8 mouse cellular contexts compared by ENCODE assay signal in the genomic region with DNA sequence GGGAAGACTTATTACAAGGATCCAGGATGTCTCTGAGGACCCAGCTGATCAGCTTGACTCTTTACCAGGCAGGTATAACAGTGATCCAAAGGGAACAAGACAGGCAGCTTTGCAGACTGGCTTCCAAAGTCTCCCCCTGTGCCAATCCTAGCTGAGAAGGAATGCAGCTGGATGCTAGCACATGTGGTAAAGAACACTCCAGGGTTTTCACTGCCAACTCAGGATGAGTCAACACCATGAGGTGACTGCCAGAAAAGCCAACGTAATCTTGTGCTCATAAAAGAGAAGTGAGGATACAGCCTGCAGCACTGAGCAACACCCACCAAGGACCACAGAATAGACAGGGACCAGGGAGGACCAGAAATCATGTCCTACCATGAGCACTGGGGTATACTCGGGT.
DNase-seq lines count a peak whose midpoint lies in the region; ATAC-seq lines count a peak whose summit lies in the region.
"Had no signal": no experiment of that assay in that cellular context is flagged by ENCODE, and none has a peak within 500 bp of the region (broad histone marks: within the 10 kb centered on the region; RNA-seq: fewer than 3 reads in every experiment).

No protein-coding gene starts in this region.

- no peak for ATAC-seq in granulocyte monocyte progenitor cell, adult 5-6 weeks (replicated peaks; ENCODE audit: poor library complexity, severe bottlenecking)

- peak; percentile 59 for DNase-seq in urinary bladder, postnatal 14 days (ENCODE audit: low spot score)
- no peak for DNase-seq in urinary bladder, postnatal 4 days (ENCODE audit: low spot score in 2 of 2)
- DNase-seq in fibroblast of lung, adult 2 months (ENCODE audit: low read depth) = peak; percentile 84
- DNase-seq in layer of hippocampus, adult 9-11 months = peak; percentile 41
- no peak for DNase-seq in kidney, adult 8-10 months
- no peak for DNase-seq in embryo, embryonic 11 days
- DNase-seq: lung, embryonic 14.5 days had no signal

Comparison
In these comparisons a context has a peak if more than half of its experiments do, and no peak if none do; other contexts are left out.
1. DNase-seq: peak in urinary bladder, postnatal 14 days (single experiment), fibroblast of lung, adult 2 months (single experiment) and layer of hippocampus, adult 9-11 months (single experiment); none in urinary bladder, postnatal 4 days (0 of 2), kidney, adult 8-10 months (0 of 2) and embryo, embryonic 11 days (single experiment).